Mouse (Mus musculus) kidney, embryonic 14.5 days (tissue): ENCODE results near the gene Plxna2. TPM values are rescaled to one million over a fixed set of nuclear protein-coding genes. Genes with fewer than 3 reads are reported as not detected.

ENCODE experiments used
- ATAC-seq: fragments of 200-750 bp; cut with Nextera tagmentation; 2 replicates; pipeline ENCODE4 v1.8.0; 2017; ENCODE audit warnings: moderate number of reproducible peaks, mild to moderate bottlenecking, moderate TSS enrichment, moderate library complexity; ENCODE audit not compliant: low FRiP score, low TSS enrichment
- H3K27ac ChIP-seq: fragments of 300-500 bp; sonication (generic); 2 replicates; pipeline ENCODE4 v1.5.1; 2014; ENCODE audit warnings: low read depth, mild to moderate bottlenecking, low read length, moderate library complexity, mixed read lengths
- H3K27me3 ChIP-seq: fragments of 300-500 bp; sonication (generic); 2 replicates; pipeline ENCODE4 v1.6.1; 2014; ENCODE audit warnings: mild to moderate bottlenecking, low read length; ENCODE audit not compliant: control insufficient read depth, insufficient read depth
- H3K36me3 ChIP-seq: fragments of 300-500 bp; sonication (generic); 2 replicates; pipeline ENCODE4 v1.6.1; 2014; ENCODE audit warnings: low read length, mixed read lengths; ENCODE audit not compliant: control insufficient read depth, insufficient read depth
- H3K4me1 ChIP-seq: fragments of 300-500 bp; sonication (generic); 2 replicates; pipeline ENCODE4 v1.6.1; 2014; ENCODE audit warnings: low read length, mixed read lengths; ENCODE audit not compliant: control insufficient read depth, insufficient read depth
- H3K4me2 ChIP-seq: fragments of 300-500 bp; sonication (generic); replicated peaks from 2 replicates; pipeline ENCODE4 v1.6.1; 2014; ENCODE audit warnings: low read depth, mild to moderate bottlenecking, low read length
- H3K4me3 ChIP-seq: fragments of 300-500 bp; sonication (generic); 2 replicates; pipeline ENCODE4 v1.5.1; 2014; ENCODE audit warnings: mild to moderate bottlenecking, low read length
- H3K9ac ChIP-seq: fragments of 300-500 bp; sonication (generic); 2 replicates; pipeline ENCODE4 v1.6.1; 2014; ENCODE audit warnings: low read depth, mild to moderate bottlenecking, low read length, moderate library complexity
- H3K9me3 ChIP-seq: fragments of 300-500 bp; sonication (generic); 2 replicates; pipeline ENCODE4 v1.6.1; 2016; ENCODE audit warnings: low read length; ENCODE audit not compliant: control insufficient read depth
- WGBS: fragments of 180-500 bp; shearing (Covaris S2); extraction: QIAGEN DNeasy Blood & Tissue Kit; methylation state at CpG from one replicate; pipeline ENCODE4 v1.1.7; 2014; 5-methylcytosine and 5-hydroxymethylcytosine counted together
- polyA plus RNA-seq: library from polyadenylated mRNA; unstranded; fragments of >200 nt; fragmentation: Nextera tagmentation; extraction: Ambion mirVana; gene quantifications from 2 replicates; pipeline ENCODE4 v1.2.1, GENCODE M21; 2014

The Plxna2 gene
- polyA plus RNA-seq, 1 experiment from 2014 or later = 7.4 TPM

GRCm38 (mm10) chr1:194793226-194793924 lies 175.4 kb downstream of the Plxna2 start:
- H3K36me3 ChIP-seq = peaks cover 9% of the 10 kb centered on the region; the same call in 1 of the 2 replicates
- H3K9me3 ChIP-seq = no peaks in the 10 kb centered on the region
- H3K27me3 ChIP-seq = no peaks in the 10 kb centered on the region
- no peaks in the 10 kb centered on the region for H3K4me1 ChIP-seq
- 71% methylated on average over 8 of the region's 8 CpGs for WGBS
- no peak overlapping the region for H3K27ac ChIP-seq
- no peak overlapping the region for H3K4me3 ChIP-seq
- peak; percentile 66; the same call in 1 of the 2 replicates for ATAC-seq
- no peak overlapping the region for H3K4me2 ChIP-seq
- H3K9ac ChIP-seq = no peak overlapping the region

- no peaks in the 10 kb centered on the region for H3K9me3 ChIP-seq
- H3K27me3 ChIP-seq = no peaks in the 10 kb centered on the region
- no peaks in the 10 kb centered on the region for H3K4me1 ChIP-seq
- no peak overlapping the region for H3K4me3 ChIP-seq
- no peak for ATAC-seq
- peaks cover 8% of the 10 kb centered on the region; the same call in 1 of the 2 replicates for H3K36me3 ChIP-seq
- no peak overlapping the region for H3K4me2 ChIP-seq
- no peak overlapping the region for H3K27ac ChIP-seq
- no peak overlapping the region for H3K9ac ChIP-seq
- 50% methylated on average over 3 of the region's 3 CpGs for WGBS
Observed at GRCm38 (mm10) chr1:194795316-194795715, 177.3 kb downstream of the Plxna2 start.

- H3K9ac ChIP-seq = no peak overlapping the region
- peaks cover 12% of the 10 kb centered on the region; the same call in 1 of the 2 replicates for H3K36me3 ChIP-seq
- no peak overlapping the region for H3K27ac ChIP-seq
- ATAC-seq = no peak
- no peaks in the 10 kb centered on the region for H3K9me3 ChIP-seq
- no peak overlapping the region for H3K4me2 ChIP-seq
- no peak overlapping the region for H3K4me3 ChIP-seq
- 97% methylated on average over 1 of the region's 1 CpGs for WGBS
- no peaks in the 10 kb centered on the region for H3K27me3 ChIP-seq
- no peaks in the 10 kb centered on the region for H3K4me1 ChIP-seq
Observed at GRCm38 (mm10) chr1:194797843-194798242, 179.8 kb downstream of the Plxna2 start.

GRCm38 (mm10) chr1:194798511-194798910 lies 180.5 kb downstream of the Plxna2 start:
- no peak overlapping the region for H3K4me3 ChIP-seq
- no peak for ATAC-seq
- H3K27ac ChIP-seq = no peak overlapping the region
- no peaks in the 10 kb centered on the region for H3K9me3 ChIP-seq
- no peak overlapping the region for H3K4me2 ChIP-seq
- no peaks in the 10 kb centered on the region for H3K27me3 ChIP-seq
- H3K9ac ChIP-seq = no peak overlapping the region
- no peaks in the 10 kb centered on the region for H3K4me1 ChIP-seq
- H3K36me3 ChIP-seq = peaks cover 12% of the 10 kb centered on the region; the same call in 1 of the 2 replicates

GRCm38 (mm10) chr1:194808261-194808660 lies 190.2 kb downstream of the Plxna2 start:
- H3K9me3 ChIP-seq = no peaks in the 10 kb centered on the region
- peak; percentile 68; the same call in 1 of the 2 replicates for ATAC-seq
- no peaks in the 10 kb centered on the region for H3K27me3 ChIP-seq
- H3K9ac ChIP-seq = no peak overlapping the region
- H3K4me3 ChIP-seq = no peak overlapping the region
- peaks cover 6% of the 10 kb centered on the region; the same call in 1 of the 2 replicates for H3K36me3 ChIP-seq
- no peak overlapping the region for H3K4me2 ChIP-seq
- no peak overlapping the region for H3K27ac ChIP-seq
- H3K4me1 ChIP-seq = no peaks in the 10 kb centered on the region

GRCm38 (mm10) chr1:194808681-194809080 lies 190.7 kb downstream of the Plxna2 start:
- no peaks in the 10 kb centered on the region for H3K9me3 ChIP-seq
- no peak overlapping the region for H3K4me3 ChIP-seq
- no peak overlapping the region for H3K9ac ChIP-seq
- no peaks in the 10 kb centered on the region for H3K4me1 ChIP-seq
- peaks cover 6% of the 10 kb centered on the region; the same call in 1 of the 2 replicates for H3K36me3 ChIP-seq
- H3K27me3 ChIP-seq = no peaks in the 10 kb centered on the region
- H3K4me2 ChIP-seq = no peak overlapping the region
- no peak for ATAC-seq
- no peak overlapping the region for H3K27ac ChIP-seq

GRCm38 (mm10) chr1:194809600-194809999 lies 191.6 kb downstream of the Plxna2 start:
- Histone ChIP-seq H3K4me3 (no peak overlapping the region), H3K27ac (no peak overlapping the region)

GRCm38 (mm10) chr1:194814187-194814586 lies 196.2 kb downstream of the Plxna2 start:
- no peak for ATAC-seq
- Histone ChIP-seq H3K36me3 (peaks cover 10% of the 10 kb centered on the region; the same call in 1 of the 2 replicates), H3K4me2 (no peak overlapping the region), H3K4me3 (no peak overlapping the region), H3K9me3 (no peaks in the 10 kb centered on the region), H3K27me3 (no peaks in the 10 kb centered on the region), H3K9ac (no peak overlapping the region), H3K4me1 (0 out of 2 replicates have a peak, but pooled peaks cover 3% of the 10 kb centered on the region), H3K27ac (no peak overlapping the region)
- 62% methylated on average over 5 of the region's 5 CpGs for WGBS

More at GRCm38 (mm10) chr1:194809600-194809999, 191.6 kb downstream of the Plxna2 start:
- H3K27me3 ChIP-seq = no peaks in the 10 kb centered on the region
- no peak for ATAC-seq
- H3K4me2 ChIP-seq = no peak overlapping the region
- no peaks in the 10 kb centered on the region for H3K4me1 ChIP-seq
- peaks cover 8% of the 10 kb centered on the region; the same call in 1 of the 2 replicates for H3K36me3 ChIP-seq
- H3K9ac ChIP-seq = no peak overlapping the region
- H3K9me3 ChIP-seq = no peaks in the 10 kb centered on the region

- 85% methylated on average over 1 of the region's 1 CpGs for WGBS
- no peak for ATAC-seq
- H3K4me1 ChIP-seq = 0 out of 2 replicates have a peak, but pooled peaks cover 3% of the 10 kb centered on the region
Observed at GRCm38 (mm10) chr1:194815547-194815946, 197.5 kb downstream of the Plxna2 start.

More at GRCm38 (mm10) chr1:194815547-194815946, 197.5 kb downstream of the Plxna2 start:
- no peaks in the 10 kb centered on the region for H3K27me3 ChIP-seq
- no peaks in the 10 kb centered on the region for H3K9me3 ChIP-seq
- no peak overlapping the region for H3K4me2 ChIP-seq
- H3K36me3 ChIP-seq = peaks cover 8% of the 10 kb centered on the region; the same call in 1 of the 2 replicates
- H3K27ac ChIP-seq = no peak overlapping the region
- H3K4me3 ChIP-seq = no peak overlapping the region
- H3K9ac ChIP-seq = no peak overlapping the region
